Mouse (Mus musculus): ENCODE measurements around the gene Stx1b. TPM values are rescaled to one million over a fixed set of nuclear protein-coding genes. Genes with fewer than 3 reads are reported as not detected.
A peak's percentile ranks its signal among the peaks of the same experiment; 100 is the strongest.

The Stx1b gene
- total RNA-seq, 2 experiments from 2014 or later, result 449 to 456 TPM

DNA sequence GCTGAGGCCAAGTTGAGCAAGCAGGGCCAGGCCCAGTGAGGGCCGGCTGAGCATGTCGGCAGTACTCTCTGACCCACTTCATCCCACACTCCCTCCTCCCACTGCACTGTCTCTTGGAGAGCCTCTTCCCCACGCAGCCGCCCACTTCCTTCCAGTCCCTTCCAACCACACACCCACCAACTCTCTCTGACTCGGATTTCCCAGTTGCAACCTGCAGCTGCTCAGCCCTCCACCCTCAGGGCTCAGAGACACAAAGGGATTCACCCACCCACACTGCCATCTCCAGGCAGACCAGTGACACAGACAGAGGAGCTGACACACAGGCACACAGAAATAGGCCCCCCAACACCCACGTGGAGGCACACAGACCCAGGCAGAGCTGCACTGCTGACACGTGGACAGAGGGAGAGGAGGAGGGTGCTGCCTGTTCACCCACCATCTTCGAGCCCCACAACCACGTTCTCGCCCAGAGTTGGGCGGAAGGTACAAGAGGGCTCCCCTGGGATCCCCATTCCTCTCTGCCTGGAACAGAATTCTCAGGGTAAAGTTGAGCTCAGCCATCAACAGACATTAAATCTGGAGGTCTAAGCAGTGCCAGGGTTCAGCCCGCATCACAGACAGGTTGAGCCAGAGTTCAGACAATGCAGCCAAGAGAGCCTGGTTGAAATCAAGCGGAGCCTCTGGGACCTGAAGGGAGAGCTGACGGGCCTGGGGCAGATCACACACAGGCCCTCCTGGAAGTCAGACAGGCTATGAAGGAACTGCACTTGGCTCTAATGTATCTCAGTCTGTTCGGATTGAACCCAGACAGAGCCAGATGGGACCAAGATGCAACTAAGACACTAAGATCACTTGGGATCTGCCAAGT is 8.2 kb downstream of the Stx1b start:
- DNase-seq (ENCODE audit: extremely low spot score in 1 of 2, low spot score in 2 of 2), result peak; percentile 70 to 79
- intact Hi-C loops (cut with DNase I), result loop anchor here (1.0 kb wide), 1 partner anchor 25 kb away; no protein-coding TSS in a partner anchor
- peak overlapping the region; percentile 86 for H3K27ac ChIP-seq
- TF ChIP-seq CTCF (IDR thresholded peaks at IDR 0.05), result peak; percentile 20
- H3K4me3 ChIP-seq, result peak overlapping the region; percentile 17; the same call in 1 of the 2 replicates

DNA sequence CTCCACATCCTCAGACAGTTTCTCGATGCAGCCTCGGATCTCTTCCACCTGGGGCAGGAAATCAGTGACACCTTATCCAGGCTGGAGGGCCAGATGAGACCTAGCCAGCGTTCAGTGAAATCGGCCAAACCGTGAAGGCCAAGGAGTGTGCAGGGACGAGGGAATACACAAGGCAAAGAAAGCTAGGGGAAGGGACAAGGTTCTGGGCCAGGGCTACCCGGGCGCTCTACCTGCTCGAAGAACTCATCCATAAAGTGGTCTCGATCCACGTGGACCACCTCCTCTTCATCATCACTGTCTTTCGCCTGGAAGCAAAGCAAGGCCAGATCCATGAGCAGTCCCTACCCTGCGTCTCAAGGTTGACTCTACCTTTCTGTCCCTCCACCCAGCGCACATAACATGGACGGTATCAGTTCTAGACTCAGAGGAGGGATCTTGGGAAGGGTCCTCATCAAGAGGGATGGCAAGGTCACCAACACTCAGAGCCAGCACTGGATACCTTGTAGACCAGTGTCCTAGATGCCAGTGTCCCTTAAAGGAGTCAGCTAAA is 9.2 kb downstream of the Stx1b start:
- intact Hi-C loops (cut with DNase I), result no loop called here
- Histone ChIP-seq H3K4me3 (no peak overlapping the region), H3K27ac (peak overlapping the region; percentile 86)
- DNase-seq (ENCODE audit: extremely low spot score in 1 of 2, low spot score in 2 of 2), result no peak
- no peak for TF ChIP-seq CTCF (IDR thresholded peaks at IDR 0.05)

DNA sequence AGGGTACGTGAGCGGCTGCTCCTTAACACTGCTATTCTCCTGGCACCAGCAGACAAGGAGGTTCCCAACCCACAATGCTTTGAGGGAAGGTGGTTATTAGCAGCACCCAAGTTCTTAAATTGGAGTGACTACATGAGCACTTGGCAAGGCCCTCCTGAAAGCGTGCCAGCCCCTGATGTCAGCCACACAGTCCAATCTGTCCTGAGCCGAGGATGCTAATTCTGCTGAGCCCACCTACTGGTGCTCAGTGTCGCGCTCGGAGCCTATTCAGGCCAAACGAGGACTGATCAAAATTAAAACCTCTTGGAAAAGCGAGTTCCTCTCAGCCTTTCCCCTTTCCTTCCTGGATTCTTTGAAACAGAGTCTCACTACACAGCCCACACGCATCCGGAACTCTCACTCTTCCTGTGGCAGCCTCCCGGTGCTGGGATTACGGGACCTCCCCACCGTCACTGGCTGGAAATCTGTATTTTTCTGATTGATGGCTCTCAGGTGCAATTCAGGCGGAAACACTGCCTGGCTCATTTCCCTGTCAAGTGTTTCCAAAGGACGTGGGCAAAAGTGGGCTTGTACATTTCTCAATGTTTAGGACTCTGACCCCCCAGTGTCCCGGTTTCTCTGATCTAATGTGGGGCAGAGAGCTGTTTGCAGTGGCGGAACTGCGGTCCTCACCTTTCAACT is 10.0 kb downstream of the Stx1b start:
- H3K4me3 ChIP-seq, result no peak overlapping the region
- no peak for TF ChIP-seq CTCF (IDR thresholded peaks at IDR 0.05)

DNA sequence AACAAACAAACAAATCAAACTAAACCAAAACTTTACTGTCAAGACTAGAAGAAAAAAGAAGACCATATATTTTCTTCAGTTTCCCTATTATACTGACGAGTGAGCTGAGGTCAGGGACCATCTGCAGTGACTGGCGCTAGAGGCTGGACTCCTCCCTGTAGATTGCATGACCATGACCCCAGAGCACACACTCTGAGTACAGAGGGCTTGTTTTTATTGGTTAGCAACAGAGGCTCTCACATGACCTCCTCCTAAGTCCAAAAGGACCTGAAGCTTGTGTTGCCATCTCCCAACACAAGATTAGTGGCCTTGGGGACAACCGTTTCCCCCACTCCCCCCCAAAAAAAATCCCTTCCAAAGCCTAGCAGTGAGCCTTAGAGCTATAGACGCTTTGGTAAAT is 10.5 kb downstream of the Stx1b start:
- H3K27ac ChIP-seq, result peak overlapping the region; percentile 86; the same call in 1 of the 2 replicates
- no peak for DNase-seq (ENCODE audit: extremely low spot score in 1 of 2, low spot score in 2 of 2)
- no peak for TF ChIP-seq CTCF (IDR thresholded peaks at IDR 0.05)
- no peak overlapping the region for H3K4me3 ChIP-seq
- intact Hi-C loops (cut with DNase I), result no loop called here

More for the DNA sequence above, 10.0 kb downstream of the Stx1b start:
- intact Hi-C loops (cut with DNase I), result no loop called here
- peak; percentile 65 to 73 for DNase-seq (ENCODE audit: extremely low spot score in 1 of 2, low spot score in 2 of 2)
- H3K27ac ChIP-seq, result peak overlapping the region; percentile 86

DNA sequence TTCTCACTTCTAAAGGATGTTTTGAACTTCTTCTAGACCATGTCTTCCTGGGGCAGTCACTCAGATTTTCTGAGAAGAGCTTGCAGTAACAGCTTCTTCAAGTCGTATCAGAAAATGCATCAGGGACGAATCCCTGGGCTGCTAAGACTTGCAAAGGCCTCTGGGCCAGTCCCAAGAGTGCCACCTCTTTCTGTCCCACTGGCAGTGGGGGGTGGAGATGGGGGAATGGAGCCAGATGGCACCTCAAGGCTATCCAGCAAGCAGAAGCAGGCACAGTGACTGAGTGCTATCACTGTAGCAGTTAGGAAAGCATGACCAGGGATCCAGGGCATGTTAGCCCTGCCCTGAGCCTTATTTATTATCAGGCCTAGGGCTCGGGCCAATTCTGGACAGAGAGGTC is 12.1 kb downstream of the Stx1b start:
- no peak for DNase-seq (ENCODE audit: extremely low spot score in 1 of 2, low spot score in 2 of 2)
- intact Hi-C loops (cut with DNase I), result no loop called here
- no peak for TF ChIP-seq CTCF (IDR thresholded peaks at IDR 0.05)
- no peak overlapping the region for H3K27ac ChIP-seq
- no peak overlapping the region for H3K4me3 ChIP-seq

DNA sequence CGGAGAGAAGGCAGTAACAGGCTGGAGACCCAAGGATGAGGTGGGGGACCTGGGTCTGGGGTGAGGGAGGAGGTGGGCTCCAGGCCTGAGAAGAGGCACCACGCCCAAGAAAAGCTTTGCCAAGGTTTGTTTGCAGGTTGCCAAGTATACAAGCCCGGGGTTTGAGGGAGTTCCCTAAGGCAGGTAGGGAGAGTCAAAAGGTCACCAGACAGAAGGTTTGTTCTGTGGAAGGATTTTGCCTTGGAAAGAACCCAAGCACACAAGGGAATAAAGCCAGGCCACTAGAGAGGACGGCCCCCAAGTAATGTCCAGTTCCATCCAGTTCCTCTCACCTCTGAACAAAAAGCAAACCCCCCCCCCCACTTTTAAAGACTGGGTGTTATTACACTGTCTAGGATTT is 13.1 kb downstream of the Stx1b start:
- no peak for DNase-seq (ENCODE audit: extremely low spot score in 1 of 2, low spot score in 2 of 2)
- Histone ChIP-seq H3K4me3 (no peak overlapping the region), H3K27ac (no peak overlapping the region)
- no peak for TF ChIP-seq CTCF (IDR thresholded peaks at IDR 0.05)
- intact Hi-C loops (cut with DNase I), result no loop called here

DNA sequence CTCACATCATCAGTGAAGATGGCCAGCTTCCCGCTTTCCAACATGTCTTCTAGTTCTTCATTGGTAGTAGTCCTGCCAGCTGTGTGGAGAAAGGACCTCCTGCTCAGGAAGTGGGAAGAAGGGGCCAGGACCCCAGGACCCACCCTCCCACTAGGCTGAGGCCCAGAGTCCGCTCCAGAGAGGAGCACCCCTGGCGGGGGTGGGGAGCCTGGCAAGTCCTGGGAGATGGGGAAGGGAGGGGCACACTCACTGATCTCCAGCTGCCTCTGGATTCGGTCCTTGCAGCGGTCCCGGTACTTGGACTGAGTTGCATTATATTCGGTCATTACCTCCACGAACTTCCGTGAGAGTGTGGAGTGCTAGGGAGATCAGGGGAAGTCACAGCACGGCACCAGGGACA is 13.7 kb downstream of the Stx1b start:
- no peak for TF ChIP-seq CTCF (IDR thresholded peaks at IDR 0.05)
- Histone ChIP-seq H3K27ac (no peak overlapping the region), H3K4me3 (no peak overlapping the region)
- no peak for DNase-seq (ENCODE audit: extremely low spot score in 1 of 2, low spot score in 2 of 2)
- intact Hi-C loops (cut with DNase I), result no loop called here

DNA sequence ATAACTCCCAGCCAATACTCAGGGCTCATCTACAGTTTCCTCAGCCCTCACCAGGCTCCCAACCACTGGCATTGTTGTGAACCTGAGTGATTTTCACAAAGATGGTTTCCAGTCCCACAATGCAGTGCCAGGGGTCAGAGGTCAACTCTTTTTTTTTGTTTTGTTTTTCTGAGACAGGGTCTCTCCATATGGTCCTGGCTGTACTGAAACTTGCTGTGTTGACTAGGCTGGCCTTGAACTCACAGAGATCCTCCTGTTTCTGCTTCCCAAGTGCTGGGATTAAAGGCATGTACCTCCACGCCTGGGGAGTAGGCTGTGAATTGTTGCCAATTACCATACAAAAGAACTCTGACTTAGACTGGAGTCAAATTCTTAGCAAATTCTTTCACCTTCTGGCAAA is 14.5 kb downstream of the Stx1b start:
- intact Hi-C loops (cut with DNase I), result no loop called here
- Histone ChIP-seq H3K27ac (no peak overlapping the region), H3K4me3 (no peak overlapping the region)
- TF ChIP-seq CTCF (IDR thresholded peaks at IDR 0.05), result no peak
- no peak for DNase-seq (ENCODE audit: extremely low spot score in 1 of 2, low spot score in 2 of 2)

DNA sequence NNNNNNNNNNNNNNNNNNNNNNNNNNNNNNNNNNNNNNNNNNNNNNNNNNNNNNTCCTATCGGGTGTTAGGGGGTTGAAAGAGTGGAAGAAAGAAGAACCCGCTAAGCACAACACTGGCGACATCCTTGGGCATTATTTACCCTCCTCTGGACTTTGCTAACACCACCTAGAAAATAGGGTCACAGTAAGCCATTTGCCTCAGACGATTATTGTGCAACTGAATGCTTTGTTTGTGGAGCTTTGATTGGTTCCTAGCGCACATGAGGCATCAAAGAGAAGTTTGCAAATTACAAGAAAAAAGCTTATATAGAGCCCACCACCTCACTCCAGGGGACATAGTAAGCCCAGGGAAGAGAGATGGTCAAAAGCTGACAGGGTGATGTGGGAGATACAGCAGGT is 15.5 kb downstream of the Stx1b start:
- TF ChIP-seq CTCF (IDR thresholded peaks at IDR 0.05), result no peak
- DNase-seq (ENCODE audit: extremely low spot score in 1 of 2, low spot score in 2 of 2), result no peak
- intact Hi-C loops (cut with DNase I), result no loop called here
- H3K27ac ChIP-seq, result no peak overlapping the region
- H3K4me3 ChIP-seq, result no peak overlapping the region

DNA sequence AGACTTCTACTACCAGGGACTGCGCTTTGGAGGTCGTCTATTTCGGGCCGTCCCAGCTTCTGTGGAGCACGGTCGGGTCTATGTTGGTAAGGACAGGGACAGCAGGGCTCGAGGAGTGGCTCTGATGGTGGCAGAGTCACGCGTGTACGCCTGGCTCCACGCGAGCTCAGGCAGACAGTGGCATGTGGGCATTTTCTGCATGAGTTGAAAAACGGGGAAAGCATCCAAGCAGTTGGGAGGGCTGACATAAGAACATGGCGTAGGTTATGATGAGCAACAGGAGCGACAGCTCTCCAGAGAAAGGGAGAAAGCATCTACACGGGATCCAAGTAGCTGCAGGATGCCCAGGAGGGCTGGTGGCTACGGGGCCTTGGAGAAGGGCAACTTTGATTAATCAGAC is 22.0 kb downstream of the Stx1b start:
- DNase-seq (ENCODE audit: extremely low spot score in 1 of 2, low spot score in 2 of 2), result no peak
- intact Hi-C loops (cut with DNase I), result no loop called here
- peak overlapping the region; percentile 78 for H3K27ac ChIP-seq
- no peak for TF ChIP-seq CTCF (IDR thresholded peaks at IDR 0.05)
- no peak overlapping the region for H3K4me3 ChIP-seq

DNA sequence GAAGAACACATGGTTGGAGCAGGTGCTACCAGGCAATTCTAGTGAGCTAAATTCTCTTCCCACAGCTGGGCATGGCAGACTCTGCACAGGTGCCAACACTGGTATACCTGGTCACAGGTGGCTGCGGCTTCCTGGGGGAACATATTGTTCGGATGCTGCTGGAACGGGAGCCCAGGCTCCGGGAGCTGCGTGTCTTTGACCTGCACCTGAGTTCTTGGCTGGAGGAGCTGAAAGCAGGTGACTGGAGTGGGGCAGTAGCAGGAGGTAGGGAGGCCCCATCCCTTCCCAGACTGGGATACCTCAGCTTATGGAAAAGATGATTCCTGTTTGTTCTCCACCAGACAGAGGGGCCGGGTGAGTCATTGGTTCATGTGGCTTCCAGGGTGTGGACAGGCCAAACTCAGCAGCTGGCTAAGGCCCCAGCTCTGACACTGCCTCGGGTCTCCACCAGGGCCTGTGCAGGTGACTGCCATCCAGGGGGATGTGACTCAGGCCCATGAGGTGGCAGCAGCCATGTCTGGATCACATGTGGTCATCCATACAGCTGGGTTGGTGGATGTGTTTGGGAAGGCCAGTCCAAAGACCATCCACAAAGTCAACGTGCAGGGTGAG is 23.2 kb downstream of the Stx1b start:
- intact Hi-C loops (cut with DNase I), result no loop called here
- peak overlapping the region; percentile 80 for H3K27ac ChIP-seq
- TF ChIP-seq CTCF (IDR thresholded peaks at IDR 0.05), result no peak; the same call in 1 of the 2 replicates
- no peak for DNase-seq (ENCODE audit: extremely low spot score in 1 of 2, low spot score in 2 of 2)
- peak overlapping the region; percentile 44; the same call in 1 of the 2 replicates for H3K4me3 ChIP-seq

Data from left cerebral cortex, adult 2 months (tissue).